Mouse (Mus musculus): ENCODE results near the gene Polr3c.

DNA sequence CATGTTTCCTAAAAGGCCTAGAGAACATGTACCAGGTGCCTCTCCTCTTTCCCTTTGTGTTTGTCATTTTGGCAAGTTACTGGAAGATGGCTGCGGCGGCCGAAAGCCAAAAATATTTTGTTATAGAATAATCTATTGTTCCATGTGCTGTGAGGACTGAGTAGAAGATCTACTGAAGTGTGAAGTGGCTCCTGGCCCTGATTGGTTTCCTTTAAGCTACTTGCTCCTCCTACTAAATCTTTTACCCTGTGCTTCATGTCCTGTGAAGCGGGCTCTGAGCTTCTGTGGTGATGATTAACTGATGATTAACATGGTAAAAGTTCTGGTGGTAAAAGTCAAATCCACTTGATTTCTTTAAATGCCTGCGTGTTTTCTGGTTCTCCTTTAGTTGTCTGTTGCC, 60.5 kb downstream of the Polr3c start:
- no peak for TF ChIP-seq CTCF (IDR thresholded peaks at IDR 0.05; ENCODE audit: low read depth, low read length)
- no peak for TF ChIP-seq POLR2A (IDR thresholded peaks at IDR 0.05; ENCODE audit: borderline replicate concordance, low read depth, low read length)
